Comparison of ENCODE assay signal across 9 mouse cellular contexts in the genomic region with DNA sequence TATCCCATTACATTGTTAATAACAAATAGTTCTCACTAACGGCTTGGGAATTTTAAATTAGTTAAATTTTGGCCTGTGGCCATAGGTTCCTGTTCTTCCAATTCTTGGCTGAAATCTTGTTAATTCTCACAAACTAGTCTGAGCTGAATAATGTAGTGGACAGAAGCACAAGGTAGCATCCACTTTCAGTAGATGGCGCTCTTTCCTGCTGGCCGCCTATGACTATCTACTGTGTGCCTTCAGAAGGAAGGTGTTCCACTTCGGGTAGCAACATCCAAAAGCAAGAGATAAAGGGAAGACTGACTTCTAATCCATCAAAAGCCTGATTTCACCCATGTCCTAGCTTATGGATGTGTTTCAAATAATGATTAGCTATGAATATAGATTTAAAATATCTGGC.
A peak's percentile ranks its signal among the peaks of the same experiment; 100 is the strongest.
DNase-seq lines count a peak whose midpoint lies in the region; ATAC-seq lines count a peak whose summit lies in the region.
"Had no signal": no experiment of that assay in that cellular context is flagged by ENCODE, and none has a peak within 500 bp of the region (broad histone marks: within the 10 kb centered on the region; RNA-seq: fewer than 3 reads in every experiment).

No protein-coding gene starts in this region.

- no peaks in the 10 kb centered on the region for H3K27me3 ChIP-seq in heart, embryonic 10.5 days (ENCODE audit: insufficient read depth, poor library complexity, severe bottlenecking)
- H3K27me3 ChIP-seq: midbrain, embryonic 12.5 days had no signal

- no peak overlapping the region for H3K27ac ChIP-seq in heart, embryonic 10.5 days
- H3K27ac ChIP-seq: midbrain, embryonic 12.5 days had no signal

- no peaks in the 10 kb centered on the region; the same call in 1 of the 2 replicates for H3K9me3 ChIP-seq in heart, embryonic 10.5 days

- no peaks in the 10 kb centered on the region for H3K4me1 ChIP-seq in heart, embryonic 10.5 days
- H3K4me1 ChIP-seq: midbrain, embryonic 12.5 days had no signal

- ATAC-seq in inflammation-experienced regulatory T-cells, adult 6 months = no peak

- peak; percentile 16 for DNase-seq in heart, postnatal 4 days
- DNase-seq in heart, embryonic 10.5 days (ENCODE audit: low spot score) = no peak
- DNase-seq in thymus, postnatal 14 days = peak; percentile 8
- no peak for DNase-seq in thymus, postnatal 36 days
- peak; percentile 12 for DNase-seq in kidney, postnatal 14 days
- no peak for DNase-seq in spleen, adult 18-20 months
- DNase-seq in heart, adult 9 months (ENCODE audit: low spot score in 2 of 2) = no peak

- 41% methylated on average over 4 of the region's 4 CpGs for WGBS in heart, embryonic 10.5 days

- H3K4me3 ChIP-seq in heart, embryonic 10.5 days = no peak overlapping the region
- H3K4me3 ChIP-seq: midbrain, embryonic 12.5 days had no signal

- H3K36me3 ChIP-seq in heart, embryonic 10.5 days = no peaks in the 10 kb centered on the region
- H3K36me3 ChIP-seq: midbrain, embryonic 12.5 days had no signal

Comparison
In these comparisons a context has a peak if more than half of its experiments do, and no peak if none do; other contexts are left out.
1. DNase-seq: peak in heart, postnatal 4 days (single experiment), thymus, postnatal 14 days (single experiment) and kidney, postnatal 14 days (single experiment); none in heart, embryonic 10.5 days (single experiment), thymus, postnatal 36 days (0 of 2), spleen, adult 18-20 months (0 of 2) and heart, adult 9 months (0 of 2).